Mouse (Mus musculus) limb, embryonic 10.5 days (tissue): ENCODE results near the gene Nanos1. TPM values are rescaled to one million over a fixed set of nuclear protein-coding genes. Genes with fewer than 3 reads are reported as not detected.

Experiments used
- DNase-seq: peaks from one replicate; pipeline ENCODE4 v3.0.0-alpha.2; 2017; ENCODE audit warnings: low spot score
- H3K27ac ChIP-seq: fragments of 300-500 bp; sonication (generic); 2 replicates; pipeline ENCODE4 v1.5.1; 2016; ENCODE audit warnings: mild to moderate bottlenecking
- H3K27me3 ChIP-seq: fragments of 300-500 bp; sonication (generic); 2 replicates; pipeline ENCODE4 v1.6.1; 2016; ENCODE audit warnings: low read depth, mild to moderate bottlenecking; ENCODE audit not compliant: poor library complexity, severe bottlenecking
- H3K36me3 ChIP-seq: fragments of 300-500 bp; sonication (generic); 2 replicates; pipeline ENCODE4 v1.6.1; 2016; ENCODE audit warnings: mild to moderate bottlenecking, moderate library complexity
- H3K4me1 ChIP-seq: fragments of 300-500 bp; sonication (generic); 2 replicates; pipeline ENCODE4 v1.6.1; 2016
- H3K4me3 ChIP-seq: fragments of 300-500 bp; sonication (generic); 2 replicates; pipeline ENCODE4 v1.5.1; 2016; ENCODE audit warnings: mild to moderate bottlenecking, moderate library complexity
- H3K9me3 ChIP-seq: fragments of 300-500 bp; sonication (generic); replicated peaks from 2 replicates; pipeline ENCODE4 v1.6.1; 2016; ENCODE audit warnings: mild to moderate bottlenecking
- WGBS: fragments of 180-500 bp; shearing (Covaris S2); methylation state at CpG from one replicate; pipeline ENCODE4 v1.1.7; 2016; 5-methylcytosine and 5-hydroxymethylcytosine counted together
- polyA plus RNA-seq: library from polyadenylated mRNA; unstranded; fragments of >200 nt; fragmentation: Nextera tagmentation; extraction: Ambion mirVana; gene quantifications from 2 replicates; pipeline ENCODE4 v1.2.1, GENCODE M21; 2016

Gene Nanos1
- polyA plus RNA-seq, 1 experiment from 2014 or later = 1.1 TPM

DNA sequence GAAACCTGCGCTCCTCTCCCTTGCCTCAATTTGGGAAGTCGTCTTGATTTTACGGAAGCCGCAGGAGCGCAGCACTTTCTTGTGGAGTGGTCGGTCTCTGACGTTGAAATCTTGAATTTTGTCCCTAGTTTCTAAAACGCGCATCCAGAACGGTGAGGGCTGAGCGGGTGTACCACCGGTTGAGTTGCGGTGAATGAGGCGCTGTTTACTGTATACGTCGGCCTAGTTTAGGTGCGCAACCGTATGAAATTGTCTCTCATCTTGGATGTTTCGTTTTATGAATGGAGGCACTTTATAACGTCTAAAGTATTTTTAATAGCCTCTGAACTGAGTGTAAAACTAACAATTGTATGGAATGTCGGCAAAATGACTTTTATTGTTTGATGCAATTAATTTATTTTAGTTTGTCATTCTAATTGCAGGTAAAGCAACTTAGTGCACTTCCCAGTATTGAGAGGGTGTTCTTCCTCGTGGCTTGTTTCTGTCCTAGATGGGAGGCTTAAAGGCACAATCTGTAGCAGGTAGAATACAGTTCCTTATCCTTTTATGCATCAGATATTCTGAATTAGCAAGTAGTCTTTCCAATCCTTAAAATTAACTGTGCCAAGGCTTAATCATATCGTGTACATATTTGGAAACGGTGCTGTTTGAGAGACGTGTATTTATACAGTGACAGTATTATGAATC, 1.5 kb downstream of the Nanos1 start:
- peak overlapping the region; percentile 74 for H3K27ac ChIP-seq

DNA sequence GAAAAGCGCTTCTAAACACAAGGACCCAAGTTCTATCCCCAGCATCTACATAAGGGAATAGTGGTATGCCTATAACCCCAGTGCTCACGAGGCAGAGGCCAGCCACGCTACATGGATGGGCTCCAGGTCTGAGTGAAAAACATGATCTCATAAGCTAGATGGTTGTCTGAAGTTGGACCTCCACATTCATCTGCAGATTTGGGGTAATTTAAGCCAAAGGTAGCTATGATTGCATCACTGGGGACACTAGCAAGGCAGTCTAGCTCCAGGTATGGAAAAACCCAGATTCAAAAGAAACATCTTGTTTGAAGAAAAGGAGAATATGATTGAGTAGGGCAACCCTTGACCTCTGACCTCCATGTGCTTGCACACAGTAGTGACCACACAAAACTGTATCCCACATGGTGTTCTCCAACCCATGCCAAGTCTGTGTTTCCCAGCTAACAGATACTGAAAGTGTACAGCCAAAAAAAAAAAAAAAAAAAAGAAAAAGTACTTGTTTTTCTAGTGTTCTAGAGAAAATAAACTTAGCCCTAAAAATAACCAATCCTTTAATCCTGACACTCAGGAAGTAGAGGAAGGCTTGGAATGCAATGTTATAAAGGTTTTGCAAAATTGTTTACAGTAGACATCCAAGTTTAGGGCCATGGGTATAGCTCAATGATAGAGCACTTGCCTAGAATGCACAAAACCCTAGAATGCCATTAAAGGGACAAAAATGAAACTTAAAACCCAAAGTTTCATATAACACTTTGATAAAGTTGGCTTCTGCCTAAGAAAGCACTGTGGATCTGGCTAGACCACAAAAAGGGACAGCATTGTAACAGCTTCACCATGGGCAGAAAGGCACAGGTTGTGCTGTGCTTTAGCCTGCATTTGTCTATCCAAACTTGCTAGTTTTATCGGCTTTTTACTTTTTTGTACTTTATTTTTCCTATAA, 3.4 kb downstream of the Nanos1 start:
- Histone ChIP-seq H3K4me1 (peaks cover 26% of the 10 kb centered on the region), H3K9me3 (no peaks in the 10 kb centered on the region), H3K4me3 (no peak overlapping the region), H3K36me3 (peaks cover 42% of the 10 kb centered on the region), H3K27ac (no peak overlapping the region), H3K27me3 (peaks cover 31% of the 10 kb centered on the region)
- DNase-seq = no peak
- 76% methylated on average over 4 of the region's 4 CpGs for WGBS

More for the DNA sequence above, 1.5 kb downstream of the Nanos1 start:
- H3K4me3 ChIP-seq = peak overlapping the region; percentile 86
- no peaks in the 10 kb centered on the region for H3K9me3 ChIP-seq
- H3K36me3 ChIP-seq = peaks cover 22% of the 10 kb centered on the region
- H3K27me3 ChIP-seq = peaks cover 34% of the 10 kb centered on the region
- DNase-seq = no peak
- 7% methylated on average over 25 of the region's 25 CpGs for WGBS
- H3K4me1 ChIP-seq = peaks cover 26% of the 10 kb centered on the region

DNA sequence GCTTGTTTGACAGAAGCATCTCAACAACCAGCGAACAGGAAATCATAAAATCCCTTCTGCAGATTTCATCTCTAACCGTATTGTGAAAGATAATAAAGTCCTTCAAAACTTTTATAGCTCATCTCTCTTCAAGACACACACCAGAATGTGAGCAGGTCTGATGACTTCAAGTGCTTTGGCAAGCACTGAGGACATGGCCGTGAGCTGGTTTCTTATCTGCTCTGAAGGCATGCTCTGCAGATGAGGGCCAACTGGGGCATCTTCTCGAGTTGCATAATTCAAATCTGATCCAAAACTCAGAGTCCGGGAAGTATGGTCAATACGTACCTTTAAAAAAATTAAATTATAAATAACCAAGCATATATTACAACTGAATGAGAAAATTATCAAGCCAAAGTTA, 17.6 kb downstream of the Nanos1 start:
- 92% methylated on average over 6 of the region's 6 CpGs for WGBS
- no peaks in the 10 kb centered on the region for H3K9me3 ChIP-seq
- H3K4me3 ChIP-seq = no peak overlapping the region
- no peaks in the 10 kb centered on the region for H3K4me1 ChIP-seq
- no peaks in the 10 kb centered on the region for H3K27me3 ChIP-seq
- H3K36me3 ChIP-seq = peaks cover 100% of the 10 kb centered on the region
- DNase-seq = no peak
- no peak overlapping the region for H3K27ac ChIP-seq

DNA sequence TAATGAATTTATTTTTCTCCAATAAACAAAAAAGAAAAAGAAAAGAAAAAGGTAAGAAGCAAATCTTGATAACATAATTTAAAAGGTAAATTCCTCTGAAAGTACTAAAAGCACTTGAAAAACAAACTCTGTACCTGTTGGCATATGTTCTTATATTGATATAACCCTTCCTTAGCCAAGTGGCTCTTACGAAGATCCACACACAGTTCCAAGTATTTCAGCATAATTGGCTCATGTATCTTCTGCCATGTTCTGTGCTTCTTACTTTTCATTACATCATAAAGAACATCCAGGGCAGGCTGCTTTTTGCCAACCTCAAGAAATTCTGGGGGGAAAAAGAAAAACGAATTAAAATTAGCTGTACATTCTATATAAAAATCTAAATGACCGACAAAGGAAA, 26.2 kb downstream of the Nanos1 start:
- DNase-seq = no peak
- H3K36me3 ChIP-seq = peaks cover 80% of the 10 kb centered on the region
- H3K4me3 ChIP-seq = no peak overlapping the region
- 0 out of 2 replicates have a peak, but pooled peaks cover 2% of the 10 kb centered on the region for H3K4me1 ChIP-seq
- no peak overlapping the region for H3K27ac ChIP-seq
- WGBS = 92% methylated on average over 3 of the region's 3 CpGs
- H3K9me3 ChIP-seq = no peaks in the 10 kb centered on the region
- H3K27me3 ChIP-seq = no peaks in the 10 kb centered on the region

DNA sequence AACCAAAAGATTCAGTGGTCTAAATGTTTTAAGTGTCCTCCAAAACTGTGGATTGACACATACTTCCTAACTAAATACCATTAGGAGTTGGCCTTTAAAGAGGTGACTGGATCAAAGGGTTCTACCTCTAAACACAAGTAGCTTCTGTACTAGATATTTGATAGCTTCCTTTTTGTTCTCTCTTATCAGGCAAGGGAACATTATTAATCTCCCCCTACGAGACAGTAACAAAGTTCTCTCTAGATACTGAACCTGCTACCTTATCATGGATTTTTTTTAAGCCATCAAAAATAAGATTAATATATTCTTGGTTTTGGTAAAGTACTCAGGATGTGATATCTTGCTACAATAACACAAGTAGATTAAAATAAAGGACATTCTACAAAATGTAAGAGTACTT, 28.9 kb downstream of the Nanos1 start:
- Histone ChIP-seq H3K27ac (no peak overlapping the region), H3K9me3 (no peaks in the 10 kb centered on the region), H3K36me3 (peaks cover 53% of the 10 kb centered on the region), H3K4me3 (no peak overlapping the region), H3K27me3 (no peaks in the 10 kb centered on the region), H3K4me1 (peaks cover 14% of the 10 kb centered on the region)
- DNase-seq = no peak
- 76% methylated on average over 1 of the region's 1 CpGs for WGBS

DNA sequence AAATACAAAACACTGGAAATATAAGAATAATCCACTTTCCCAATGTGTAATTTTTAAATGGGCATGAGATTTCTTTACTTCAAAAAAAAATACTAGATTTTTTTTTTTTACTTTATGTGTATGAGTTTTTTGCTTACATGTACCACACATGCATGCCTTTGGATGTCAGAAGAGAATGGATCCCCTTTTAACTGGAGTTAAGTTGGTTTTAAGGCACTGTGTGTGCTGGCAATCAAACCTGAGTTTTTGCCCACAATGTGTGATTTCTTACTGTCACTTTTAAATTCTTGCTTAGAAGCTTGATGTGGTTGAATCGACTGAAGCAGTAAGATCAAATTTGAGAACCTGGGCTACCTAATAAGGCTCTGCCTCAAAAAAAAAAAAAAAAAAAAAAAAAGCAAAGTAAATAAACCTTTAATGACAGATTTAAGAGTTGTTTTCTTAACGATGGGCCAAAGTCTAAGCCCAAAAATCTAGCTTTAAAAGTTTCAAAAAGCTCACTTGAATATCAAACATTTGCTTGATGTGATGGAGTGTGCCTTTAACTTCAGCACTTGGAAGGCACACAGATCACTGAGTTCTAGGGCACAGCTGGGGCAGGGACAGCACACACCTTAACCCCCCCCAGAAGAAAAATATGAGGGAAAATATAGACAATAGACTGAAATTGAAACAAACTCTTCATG, 31.8 kb downstream of the Nanos1 start:
- Histone ChIP-seq H3K27me3 (no peaks in the 10 kb centered on the region), H3K4me3 (peak overlapping the region; percentile 96)
- 71% methylated on average over 2 of the region's 2 CpGs for WGBS

DNA sequence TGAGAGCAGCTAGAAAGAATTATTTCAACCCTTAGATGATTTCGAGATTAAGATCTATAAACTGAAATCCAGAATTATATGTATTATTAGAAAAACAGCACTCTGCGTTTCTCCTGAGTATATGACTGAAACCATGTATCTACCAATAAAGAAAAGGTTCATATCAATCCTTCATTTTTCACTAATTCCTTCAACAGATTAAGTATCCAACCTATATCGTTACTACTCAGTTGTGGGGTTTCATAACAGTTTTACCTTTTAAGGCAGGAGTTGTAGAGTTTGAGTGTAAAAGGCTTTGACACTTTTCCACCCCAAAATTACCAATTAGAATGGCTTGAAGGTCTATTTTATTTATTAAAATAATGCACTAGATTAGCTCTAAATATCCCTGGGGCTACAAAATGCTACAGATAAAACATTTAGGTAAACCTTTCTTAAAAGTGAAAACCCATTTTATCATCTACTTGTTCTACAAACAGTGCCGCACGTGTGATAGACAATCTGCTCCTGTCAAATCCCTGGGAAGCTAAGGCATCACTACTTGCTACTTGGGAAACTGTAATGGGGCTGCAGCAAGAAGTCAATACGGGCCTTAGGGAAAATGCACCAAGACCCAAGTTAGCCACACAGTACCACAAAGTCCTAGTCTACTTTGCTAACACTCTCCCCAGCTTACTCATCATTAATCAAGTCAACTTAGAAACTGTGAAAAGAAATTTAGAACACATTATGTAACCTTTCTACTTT, 32.6 kb downstream of the Nanos1 start:
- DNase-seq = no peak
- Histone ChIP-seq H3K36me3 (peaks cover 17% of the 10 kb centered on the region), H3K27ac (no peak overlapping the region), H3K9me3 (no peaks in the 10 kb centered on the region), H3K27me3 (no peaks in the 10 kb centered on the region), H3K4me1 (peaks cover 14% of the 10 kb centered on the region), H3K4me3 (peak overlapping the region; percentile 96)
- 58% methylated on average over 6 of the region's 6 CpGs for WGBS

More for the DNA sequence above, 31.8 kb downstream of the Nanos1 start:
- Histone ChIP-seq H3K4me1 (peaks cover 14% of the 10 kb centered on the region), H3K9me3 (no peaks in the 10 kb centered on the region), H3K27ac (no peak overlapping the region), H3K36me3 (peaks cover 24% of the 10 kb centered on the region)
- no peak for DNase-seq

DNA sequence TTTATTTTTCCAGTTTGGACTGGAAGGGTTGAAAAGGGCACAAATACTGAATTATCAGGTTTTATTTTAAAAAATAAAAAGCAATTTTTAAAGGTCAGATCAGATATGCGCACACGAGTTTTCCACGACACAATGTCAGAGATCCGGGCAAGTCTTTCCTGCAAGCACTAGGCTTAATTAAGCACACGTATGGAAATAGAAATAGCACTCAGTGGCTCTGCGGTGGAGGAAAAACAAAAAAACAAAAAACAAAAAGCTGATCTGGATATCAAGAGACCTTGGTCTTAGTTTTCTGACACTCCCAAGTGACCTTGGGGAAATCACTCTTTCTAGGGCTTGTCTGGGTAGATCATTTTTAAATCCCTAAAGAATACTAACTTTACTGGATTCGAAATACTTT, 33.7 kb downstream of the Nanos1 start:
- Histone ChIP-seq H3K36me3 (peaks cover 6% of the 10 kb centered on the region), H3K9me3 (no peaks in the 10 kb centered on the region), H3K4me3 (peak overlapping the region; percentile 96), H3K27me3 (no peaks in the 10 kb centered on the region), H3K27ac (peak overlapping the region; percentile 99), H3K4me1 (peaks cover 14% of the 10 kb centered on the region)
- DNase-seq = no peak
- WGBS = 3% methylated on average over 7 of the region's 7 CpGs

DNA sequence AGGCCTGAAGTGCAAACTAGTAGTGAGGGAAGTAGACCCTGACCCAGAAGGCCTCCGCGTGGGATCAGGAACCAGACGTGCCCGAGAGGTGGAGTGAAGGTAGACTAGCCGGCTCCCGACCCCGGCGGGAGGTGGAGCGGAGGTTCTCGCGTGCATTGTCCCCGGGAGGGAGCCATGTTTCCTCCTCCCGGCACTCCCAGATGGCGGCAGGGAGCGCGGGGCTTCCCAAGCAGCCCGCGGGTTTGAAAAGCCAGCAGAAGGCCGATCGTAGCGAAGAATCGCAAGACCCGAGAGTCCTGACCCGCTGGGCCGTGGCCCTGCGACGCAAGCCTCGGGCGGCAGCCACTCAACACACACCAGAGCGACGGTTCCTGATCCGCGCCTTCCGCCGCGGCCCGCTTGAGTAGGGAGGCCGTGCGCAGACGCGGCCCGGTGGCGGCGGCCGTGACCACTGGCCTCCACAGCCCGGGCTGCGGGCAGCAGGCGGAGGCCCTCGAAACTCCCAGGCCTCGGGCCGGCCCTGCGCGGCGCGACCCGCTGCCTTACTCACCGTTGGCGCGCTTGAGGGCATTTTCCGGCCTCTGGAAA, 34.2 kb downstream of the Nanos1 start:
- no peaks in the 10 kb centered on the region for H3K27me3 ChIP-seq
- H3K9me3 ChIP-seq = no peaks in the 10 kb centered on the region
- H3K36me3 ChIP-seq = 0 out of 2 replicates have a peak, but pooled peaks cover 5% of the 10 kb centered on the region
- peak; percentile 77 for DNase-seq
- peaks cover 14% of the 10 kb centered on the region for H3K4me1 ChIP-seq
- WGBS = 0% methylated on average over 60 of the region's 60 CpGs
- peak overlapping the region; percentile 96 for H3K4me3 ChIP-seq
- H3K27ac ChIP-seq = peak overlapping the region; percentile 99

DNA sequence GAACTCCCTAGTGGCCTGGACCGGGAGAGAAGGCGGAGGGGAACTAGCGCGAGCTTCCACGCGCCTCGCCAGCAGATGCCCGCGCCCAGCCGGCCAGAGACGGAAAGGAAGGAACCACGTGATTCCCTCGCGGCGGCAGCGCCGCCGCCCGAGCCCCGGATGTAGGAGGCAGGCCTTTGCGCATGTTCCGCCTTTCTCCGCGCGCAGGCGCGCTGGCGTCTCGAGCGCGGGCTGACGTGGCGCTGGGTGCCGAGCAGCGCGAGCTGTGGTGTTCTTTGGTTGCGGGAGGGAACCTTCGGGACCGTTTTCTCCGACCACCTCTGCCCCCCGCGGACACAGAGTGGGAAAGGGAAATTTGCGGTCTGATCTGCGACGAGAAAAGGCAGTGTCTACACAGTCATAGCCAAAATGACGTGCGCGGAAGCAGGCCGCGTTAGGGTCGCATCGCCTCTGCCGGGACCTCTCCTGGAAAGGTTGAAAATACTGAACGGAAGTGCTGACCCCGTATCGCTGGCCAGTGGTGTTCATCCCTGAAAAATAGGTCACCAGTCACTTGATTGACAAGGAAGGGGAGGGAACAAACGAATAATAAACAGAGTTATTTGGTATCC, 34.9 kb downstream of the Nanos1 start, which contains the start of gene Eif3a:
TSS of gene Eif3a (minus strand) at position 108 of the 611 bp plus-strand sequence.
- H3K4me1 ChIP-seq = peaks cover 14% of the 10 kb centered on the region
- under 1% methylated on average over 57 of the region's 57 CpGs for WGBS
- H3K27me3 ChIP-seq = no peaks in the 10 kb centered on the region
- DNase-seq = peak; percentile 96
- 0 out of 2 replicates have a peak, but pooled peaks cover 5% of the 10 kb centered on the region for H3K36me3 ChIP-seq
- H3K9me3 ChIP-seq = no peaks in the 10 kb centered on the region
- H3K4me3 ChIP-seq = peak within 1 kb of the TSS; percentile 96
- peak within 1 kb of the TSS; percentile 99 for H3K27ac ChIP-seq

DNA sequence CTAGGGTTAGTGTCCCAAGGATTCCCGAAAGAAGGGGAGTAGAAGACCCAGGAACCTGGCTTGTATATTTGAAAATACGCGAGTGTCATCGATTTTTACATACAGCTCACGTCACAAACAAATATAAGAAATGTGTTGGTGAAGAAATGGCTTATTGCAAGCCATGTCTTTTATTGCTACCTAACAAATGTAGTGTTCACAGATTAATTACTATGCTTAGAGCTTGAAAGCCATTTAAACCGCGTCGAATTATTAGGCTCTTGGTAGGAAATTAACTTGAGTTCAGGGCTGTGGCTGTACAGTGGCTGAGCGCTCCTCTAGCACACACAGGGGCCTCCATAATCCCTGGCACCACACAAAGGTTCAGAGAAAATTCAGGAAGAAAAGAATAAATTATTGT, 35.4 kb downstream of the Nanos1 start:
- Histone ChIP-seq H3K27ac (peak overlapping the region; percentile 99), H3K4me1 (peaks cover 14% of the 10 kb centered on the region), H3K9me3 (no peaks in the 10 kb centered on the region), H3K4me3 (peak overlapping the region; percentile 96), H3K27me3 (no peaks in the 10 kb centered on the region), H3K36me3 (0 out of 2 replicates have a peak, but pooled peaks cover 4% of the 10 kb centered on the region)
- 25% methylated on average over 9 of the region's 9 CpGs for WGBS
- DNase-seq = no peak
